Mouse (Mus musculus) leukemia stem cell, adult 10-12 weeks (primary cell): Measurements from ENCODE around the gene Mkrn3. TPM values are rescaled to one million over a fixed set of nuclear protein-coding genes. Genes with fewer than 3 reads are reported as not detected.

ENCODE experiments used
- polyA plus RNA-seq: library from polyadenylated mRNA; stranded (reverse); fragments of >175 nt; gene quantifications from 2 replicates; pipeline ENCODE4 v1.2.3, GENCODE M21; 2012; ENCODE audit warnings: low replicate concordance

Mkrn3 gene
- not detected in 2 replicates for polyA plus RNA-seq

GRCm38 (mm10) chr7:62419493-62420360 is at the start of gene Mkrn3:
Gene Mkrn3 (minus strand): TSS chr7:62420139.

GRCm38 (mm10) chr7:62463878-62464755 is 44.2 kb upstream of the Mkrn3 start, which contains the start of gene Peg12:
Gene Peg12 (minus strand): TSS chr7:62464510.

GRCm38 (mm10) chr7:62376510-62377304 is 43.2 kb downstream of the Mkrn3 start, which contains the start of gene Magel2:
Gene Magel2 (plus strand): TSS chr7:62377010.

Other genes with a start within 250 kb of the Mkrn3 start
- 0.20 and 0.56 TPM in 2 replicates for gene Ndn, start 73.6 kb downstream of the Mkrn3 start, polyA plus RNA-seq
- gene Magel2, start 43.1 kb downstream of the Mkrn3 start, polyA plus RNA-seq: 0.03 TPM in 1 of 2 replicates, not detected in the other
- gene Peg12, start 44.4 kb upstream of the Mkrn3 start, polyA plus RNA-seq: 1.3 and 1.6 TPM in 2 replicates